Mouse (Mus musculus) lung, embryonic 16.5 days (tissue): ENCODE data around the gene Pik3ip1. TPM values are rescaled to one million over a fixed set of nuclear protein-coding genes. Genes with fewer than 3 reads are reported as not detected.

Source experiments
- ATAC-seq: fragments of 200-750 bp; cut with Nextera tagmentation; 2 replicates; pipeline ENCODE4 v1.8.0; 2017; ENCODE audit warnings: low read depth, mild to moderate bottlenecking, moderate library complexity
- H3K27ac ChIP-seq: fragments of 300-500 bp; sonication (generic); 2 replicates; pipeline ENCODE4 v1.5.1; 2014; ENCODE audit warnings: mild to moderate bottlenecking, control low read depth, low read length
- H3K27me3 ChIP-seq: fragments of 300-500 bp; sonication (generic); 2 replicates; pipeline ENCODE4 v1.6.1; 2014; ENCODE audit warnings: low read depth, low read length, mixed read lengths; ENCODE audit not compliant: control insufficient read depth, insufficient read depth
- H3K36me3 ChIP-seq: fragments of 300-500 bp; sonication (generic); 2 replicates; pipeline ENCODE4 v1.6.1; 2014; ENCODE audit warnings: low read length; ENCODE audit not compliant: control insufficient read depth, insufficient read depth
- H3K4me1 ChIP-seq: fragments of 300-500 bp; sonication (generic); replicated peaks from 2 replicates; pipeline ENCODE4 v1.6.1; 2014; ENCODE audit warnings: low read length, mixed read lengths; ENCODE audit not compliant: control insufficient read depth, insufficient read depth
- H3K4me2 ChIP-seq: fragments of 300-500 bp; sonication (generic); 2 replicates; pipeline ENCODE4 v1.6.1; 2014; ENCODE audit warnings: low read depth, low read length, control low read depth
- H3K4me3 ChIP-seq: fragments of 300-500 bp; sonication (generic); 2 replicates; pipeline ENCODE4 v1.5.1; 2014; ENCODE audit warnings: mild to moderate bottlenecking, low read length, control low read depth
- H3K9ac ChIP-seq: fragments of 300-500 bp; sonication (generic); 2 replicates; pipeline ENCODE4 v1.6.1; 2014; ENCODE audit warnings: low read length, control low read depth
- H3K9me3 ChIP-seq: fragments of 300-500 bp; sonication (generic); 2 replicates; pipeline ENCODE4 v1.6.1; 2016; ENCODE audit warnings: low read length; ENCODE audit not compliant: control insufficient read depth
- WGBS: fragments of 180-500 bp; shearing (Covaris S2); extraction: QIAGEN DNeasy Blood & Tissue Kit; methylation state at CpG from one replicate; pipeline ENCODE4 v1.1.7; 2014; 5-methylcytosine and 5-hydroxymethylcytosine counted together
- polyA plus RNA-seq: library from polyadenylated mRNA; unstranded; fragments of >200 nt; fragmentation: Nextera tagmentation; extraction: Ambion mirVana; gene quantifications from 2 replicates; pipeline ENCODE4 v1.2.1, GENCODE M21; 2015

The Pik3ip1 gene
- polyA plus RNA-seq, 1 experiment from 2014 or later = 11.8 TPM

- H3K4me3 ChIP-seq = no peak overlapping the region
- 53% methylated on average over 12 of the region's 12 CpGs for WGBS
- H3K9me3 ChIP-seq = no peaks in the 10 kb centered on the region
- no peaks in the 10 kb centered on the region for H3K27me3 ChIP-seq
- ATAC-seq = no peak
- H3K36me3 ChIP-seq = no peaks in the 10 kb centered on the region
- no peak overlapping the region for H3K4me2 ChIP-seq
- no peak overlapping the region for H3K9ac ChIP-seq
- H3K27ac ChIP-seq = no peak overlapping the region
- H3K4me1 ChIP-seq = peaks cover 35% of the 10 kb centered on the region
Measured at GRCm38 (mm10) chr11:3374741-3375140, 44.5 kb downstream of the Pik3ip1 start.

- Histone ChIP-seq H3K9me3 (no peaks in the 10 kb centered on the region), H3K27me3 (no peaks in the 10 kb centered on the region), H3K4me3 (no peak overlapping the region), H3K4me1 (peaks cover 4% of the 10 kb centered on the region; the same call in 1 of the 2 replicates), H3K27ac (no peak overlapping the region), H3K4me2 (no peak overlapping the region), H3K9ac (no peak overlapping the region), H3K36me3 (peaks cover 11% of the 10 kb centered on the region)
- WGBS = 65% methylated on average over 4 of the region's 4 CpGs
- no peak for ATAC-seq
Measured at GRCm38 (mm10) chr11:3379427-3379826, 49.2 kb downstream of the Pik3ip1 start.

GRCm38 (mm10) chr11:3381148-3381814, 51.1 kb downstream of the Pik3ip1 start:
- ATAC-seq = no peak
- H3K4me2 ChIP-seq = no peak overlapping the region
- H3K4me3 ChIP-seq = no peak overlapping the region
- no peaks in the 10 kb centered on the region for H3K9me3 ChIP-seq
- no peak overlapping the region for H3K27ac ChIP-seq
- WGBS = 59% methylated on average over 6 of the region's 6 CpGs
- peaks cover 13% of the 10 kb centered on the region for H3K36me3 ChIP-seq
- H3K4me1 ChIP-seq = no peaks in the 10 kb centered on the region
- H3K27me3 ChIP-seq = no peaks in the 10 kb centered on the region
- H3K9ac ChIP-seq = no peak overlapping the region

GRCm38 (mm10) chr11:3382602-3383594, 52.7 kb downstream of the Pik3ip1 start:
- H3K36me3 ChIP-seq = peaks cover 13% of the 10 kb centered on the region
- WGBS = 77% methylated on average over 5 of the region's 5 CpGs

GRCm38 (mm10) chr11:3386941-3387368, 56.8 kb downstream of the Pik3ip1 start:
- 11% methylated on average over 4 of the region's 4 CpGs for WGBS
- H3K9ac ChIP-seq = no peak overlapping the region
- no peak overlapping the region for H3K4me3 ChIP-seq

More at GRCm38 (mm10) chr11:3382602-3383594, 52.7 kb downstream of the Pik3ip1 start:
- Histone ChIP-seq H3K4me3 (no peak overlapping the region), H3K27me3 (no peaks in the 10 kb centered on the region), H3K27ac (no peak overlapping the region), H3K9me3 (no peaks in the 10 kb centered on the region), H3K4me1 (no peaks in the 10 kb centered on the region), H3K9ac (no peak overlapping the region), H3K4me2 (no peak overlapping the region)
- ATAC-seq = no peak

GRCm38 (mm10) chr11:3387482-3388196, 57.4 kb downstream of the Pik3ip1 start:
- Histone ChIP-seq H3K27ac (no peak overlapping the region), H3K9ac (no peak overlapping the region), H3K4me2 (no peak overlapping the region), H3K4me1 (0 out of 2 replicates have a peak, but pooled peaks cover 2% of the 10 kb centered on the region), H3K27me3 (no peaks in the 10 kb centered on the region), H3K36me3 (peaks cover 11% of the 10 kb centered on the region), H3K9me3 (no peaks in the 10 kb centered on the region), H3K4me3 (no peak overlapping the region)
- 70% methylated on average over 6 of the region's 6 CpGs for WGBS
- no peak for ATAC-seq

More at GRCm38 (mm10) chr11:3386941-3387368, 56.8 kb downstream of the Pik3ip1 start:
- peak; percentile 82 for ATAC-seq
- H3K27me3 ChIP-seq = no peaks in the 10 kb centered on the region
- no peak overlapping the region for H3K4me2 ChIP-seq
- H3K27ac ChIP-seq = no peak overlapping the region
- 0 out of 2 replicates have a peak, but pooled peaks cover 2% of the 10 kb centered on the region for H3K4me1 ChIP-seq
- H3K36me3 ChIP-seq = peaks cover 13% of the 10 kb centered on the region
- H3K9me3 ChIP-seq = no peaks in the 10 kb centered on the region

- Histone ChIP-seq H3K27ac (peak overlapping the region; percentile 44; the same call in 1 of the 2 replicates), H3K9me3 (no peaks in the 10 kb centered on the region), H3K27me3 (no peaks in the 10 kb centered on the region), H3K4me3 (no peak overlapping the region), H3K4me1 (peaks cover 2% of the 10 kb centered on the region; the same call in 1 of the 2 replicates), H3K9ac (no peak overlapping the region), H3K36me3 (no peaks in the 10 kb centered on the region), H3K4me2 (no peak overlapping the region)
- WGBS = 63% methylated on average over 5 of the region's 5 CpGs
- ATAC-seq = no peak
Measured at GRCm38 (mm10) chr11:3389996-3390395, 59.8 kb downstream of the Pik3ip1 start.

- no peak overlapping the region for H3K4me2 ChIP-seq
- peak overlapping the region; percentile 68 for H3K27ac ChIP-seq
- ATAC-seq = peak; percentile 28; the same call in 1 of the 2 replicates
- no peak overlapping the region for H3K9ac ChIP-seq
- H3K36me3 ChIP-seq = no peaks in the 10 kb centered on the region
- H3K27me3 ChIP-seq = no peaks in the 10 kb centered on the region
- H3K4me3 ChIP-seq = no peak overlapping the region
- H3K9me3 ChIP-seq = no peaks in the 10 kb centered on the region
- 61% methylated on average over 5 of the region's 5 CpGs for WGBS
- peaks cover 2% of the 10 kb centered on the region; the same call in 1 of the 2 replicates for H3K4me1 ChIP-seq
Measured at GRCm38 (mm10) chr11:3390789-3391188, 60.6 kb downstream of the Pik3ip1 start.
